In genomic region chr2:157366762-157367161, GRCm38 (mm10) we compare ENCODE assay signal across 9 mouse cellular contexts. TPM values are rescaled to one million over a fixed set of nuclear protein-coding genes. Genes with fewer than 3 reads are reported as not detected.
DNase-seq lines count a peak whose midpoint lies in the region; ATAC-seq lines count a peak whose summit lies in the region.
"Had no signal": no experiment of that assay in that cellular context is flagged by ENCODE, and none has a peak within 500 bp of the region (broad histone marks: within the 10 kb centered on the region; RNA-seq: fewer than 3 reads in every experiment).

No protein-coding gene starts in this region.

- H3K4me2 ChIP-seq in hindbrain, embryonic 11.5 days (replicated peaks; ENCODE audit: low read depth, low read length) = no peak overlapping the region
- H3K4me2 ChIP-seq in embryonic facial prominence, embryonic 11.5 days (ENCODE audit: low read depth, low read length) = peak overlapping the region; percentile 7; the same call in 1 of the 2 replicates
- peak overlapping the region; percentile 86 for H3K4me2 ChIP-seq in intestine, embryonic 14.5 days (ENCODE audit: low read length)
- peak overlapping the region; percentile 93 for H3K4me2 ChIP-seq in midbrain, embryonic 16.5 days (ENCODE audit: low read length)

- no peaks in the 10 kb centered on the region for H3K27me3 ChIP-seq in hindbrain, embryonic 10.5 days (ENCODE audit: insufficient read depth, poor library complexity, severe bottlenecking)
- no peaks in the 10 kb centered on the region for H3K27me3 ChIP-seq in hindbrain, embryonic 11.5 days (ENCODE audit: control insufficient read depth, insufficient read depth, low read length)
- no peaks in the 10 kb centered on the region for H3K27me3 ChIP-seq in embryonic facial prominence, embryonic 11.5 days (ENCODE audit: control insufficient read depth, insufficient read depth, low read length)
- no peaks in the 10 kb centered on the region for H3K27me3 ChIP-seq in intestine, embryonic 14.5 days (replicated peaks; ENCODE audit: control insufficient read depth, insufficient read depth, low read length)
- no peaks in the 10 kb centered on the region for H3K27me3 ChIP-seq in midbrain, embryonic 16.5 days (ENCODE audit: control insufficient read depth, insufficient read depth, low read depth, low read length)

- no peak for ATAC-seq in hindbrain, embryonic 11.5 days (ENCODE audit: low FRiP score)
- no peak for ATAC-seq in embryonic facial prominence, embryonic 11.5 days (replicated peaks; ENCODE audit: insufficient number of reproducible peaks, low FRiP score, low TSS enrichment, low read depth)
- ATAC-seq in intestine, embryonic 14.5 days (replicated peaks; ENCODE audit: low FRiP score, low TSS enrichment, low read depth) = no peak
- ATAC-seq in midbrain, embryonic 16.5 days = no peak

- H3K9me3 ChIP-seq in hindbrain, embryonic 10.5 days = no peaks in the 10 kb centered on the region
- H3K9me3 ChIP-seq in hindbrain, embryonic 11.5 days (ENCODE audit: control insufficient read depth, low read length) = no peaks in the 10 kb centered on the region
- no peaks in the 10 kb centered on the region for H3K9me3 ChIP-seq in embryonic facial prominence, embryonic 11.5 days (replicated peaks; ENCODE audit: control insufficient read depth, low read length)
- H3K9me3 ChIP-seq in intestine, embryonic 14.5 days (ENCODE audit: control insufficient read depth, low read length) = no peaks in the 10 kb centered on the region
- H3K9me3 ChIP-seq in midbrain, embryonic 16.5 days (replicated peaks; ENCODE audit: control insufficient read depth, low read length, poor library complexity, severe bottlenecking) = no peaks in the 10 kb centered on the region

- no peak for DNase-seq in hindbrain, embryonic 10.5 days (ENCODE audit: low spot score)
- no peak for DNase-seq in hindbrain, embryonic 11.5 days (ENCODE audit: low spot score)
- no peak for DNase-seq in embryonic facial prominence, embryonic 11.5 days (ENCODE audit: low spot score)
- DNase-seq in intestine, embryonic 14.5 days (ENCODE audit: low spot score) = no peak
- DNase-seq in T-cell, adult 2 months (ENCODE audit: low spot score) = no peak
- DNase-seq in gastrocnemius, postnatal 4 days (ENCODE audit: low spot score in 2 of 2) = no peak
- no peak for DNase-seq in gastrocnemius, adult 8-10 months (ENCODE audit: low spot score in 2 of 2)

- H3K9ac ChIP-seq in hindbrain, embryonic 11.5 days (ENCODE audit: low read depth, low read length) = no peak overlapping the region; the same call in 1 of the 2 replicates
- H3K9ac ChIP-seq in embryonic facial prominence, embryonic 11.5 days (replicated peaks; ENCODE audit: low read length) = no peak overlapping the region; the same call in 1 of the 2 replicates
- no peak overlapping the region; the same call in 1 of the 2 replicates for H3K9ac ChIP-seq in intestine, embryonic 14.5 days (ENCODE audit: low read length)
- peak overlapping the region; percentile 91; the same call in 1 of the 2 replicates for H3K9ac ChIP-seq in midbrain, embryonic 16.5 days (ENCODE audit: low read depth, low read length)

- WGBS in hindbrain, embryonic 10.5 days = 90% methylated on average over 9 of the region's 9 CpGs
- WGBS in hindbrain, embryonic 11.5 days = 89% methylated on average over 9 of the region's 9 CpGs
- 83% methylated on average over 9 of the region's 9 CpGs for WGBS in embryonic facial prominence, embryonic 11.5 days
- 72% methylated on average over 9 of the region's 9 CpGs for WGBS in intestine, embryonic 14.5 days
- 86% methylated on average over 9 of the region's 9 CpGs for WGBS in midbrain, embryonic 16.5 days

- H3K4me3 ChIP-seq in hindbrain, embryonic 10.5 days = peak overlapping the region; percentile 86
- H3K4me3 ChIP-seq in hindbrain, embryonic 11.5 days (ENCODE audit: low read depth, low read length) = no peak overlapping the region
- no peak overlapping the region; the same call in 1 of the 2 replicates for H3K4me3 ChIP-seq in embryonic facial prominence, embryonic 11.5 days (ENCODE audit: low read depth, low read length)
- H3K4me3 ChIP-seq in intestine, embryonic 14.5 days (ENCODE audit: low read depth, low read length) = peak overlapping the region; percentile 54
- H3K4me3 ChIP-seq in midbrain, embryonic 16.5 days (ENCODE audit: low read depth, low read length) = peak overlapping the region; percentile 86

- H3K36me3 ChIP-seq in hindbrain, embryonic 10.5 days = peaks cover 13% of the 10 kb centered on the region; the same call in 1 of the 2 replicates
- H3K36me3 ChIP-seq in hindbrain, embryonic 11.5 days (ENCODE audit: control insufficient read depth, insufficient read depth, low read length) = no peaks in the 10 kb centered on the region
- no peaks in the 10 kb centered on the region for H3K36me3 ChIP-seq in embryonic facial prominence, embryonic 11.5 days (replicated peaks; ENCODE audit: control insufficient read depth, insufficient read depth, low read depth, low read length)
- no peaks in the 10 kb centered on the region for H3K36me3 ChIP-seq in intestine, embryonic 14.5 days (ENCODE audit: control insufficient read depth, insufficient read depth, low read length)
- H3K36me3 ChIP-seq in midbrain, embryonic 16.5 days (ENCODE audit: control insufficient read depth, insufficient read depth, low read length) = no peaks in the 10 kb centered on the region

- peak overlapping the region; percentile 97 for H3K27ac ChIP-seq in hindbrain, embryonic 10.5 days
- H3K27ac ChIP-seq in hindbrain, embryonic 11.5 days (ENCODE audit: low read depth, low read length) = no peak overlapping the region
- H3K27ac ChIP-seq in embryonic facial prominence, embryonic 11.5 days (replicated peaks; ENCODE audit: low read depth, low read length) = no peak overlapping the region
- peak overlapping the region; percentile 81; the same call in 1 of the 2 replicates for H3K27ac ChIP-seq in intestine, embryonic 14.5 days (ENCODE audit: low read depth)
- peak overlapping the region; percentile 84; the same call in 1 of the 2 replicates for H3K27ac ChIP-seq in midbrain, embryonic 16.5 days (ENCODE audit: low read length)

- peaks cover 33% of the 10 kb centered on the region for H3K4me1 ChIP-seq in hindbrain, embryonic 10.5 days (replicated peaks)
- H3K4me1 ChIP-seq in hindbrain, embryonic 11.5 days (replicated peaks; ENCODE audit: control insufficient read depth, insufficient read depth, low read length) = peaks cover 6% of the 10 kb centered on the region
- no peaks in the 10 kb centered on the region; the same call in 1 of the 2 replicates for H3K4me1 ChIP-seq in embryonic facial prominence, embryonic 11.5 days (ENCODE audit: control insufficient read depth, insufficient read depth, low read length)
- H3K4me1 ChIP-seq in intestine, embryonic 14.5 days (replicated peaks; ENCODE audit: control insufficient read depth, insufficient read depth, low read length) = peaks cover 17% of the 10 kb centered on the region
- H3K4me1 ChIP-seq in midbrain, embryonic 16.5 days (ENCODE audit: control insufficient read depth, insufficient read depth, low read length) = peaks cover 15% of the 10 kb centered on the region

RNA-seq across cellular contexts. Expression of gene Manbal, which starts 0.6 kb away (rescaled TPM):
- polyA plus RNA-seq in hindbrain, embryonic 10.5 days (2016; fragmentation: Nextera tagmentation; extraction: Ambion mirVana) = 67.0 and 85.8 TPM in 2 replicates
- 36.2 and 37.2 TPM in 2 replicates for polyA plus RNA-seq in hindbrain, embryonic 11.5 days (2014; fragmentation: Nextera tagmentation; extraction: Ambion mirVana)
- polyA plus RNA-seq in embryonic facial prominence, embryonic 11.5 days (2014; fragmentation: Nextera tagmentation; extraction: Ambion mirVana) = 33.4 and 38.5 TPM in 2 replicates
- 43.3 and 48.9 TPM in 2 replicates for polyA plus RNA-seq in intestine, embryonic 14.5 days (2014; fragmentation: Nextera tagmentation; extraction: Ambion mirVana)
- 94.6 and 111 TPM in 2 replicates for polyA plus RNA-seq in midbrain, embryonic 16.5 days (2015; fragmentation: Nextera tagmentation; extraction: Ambion mirVana)
- 10 to 100 TPM; 32.4 to 32.9 TPM for total RNA-seq in gastrocnemius, postnatal 4 days (2021)
- 10 to 100 TPM; 16.4 to 18.4 (median 17.4) TPM for total RNA-seq in gastrocnemius, adult 8-10 months (2022)

RNA-seq across cellular contexts. Expression of gene Ghrh, which starts 19.5 kb away (rescaled TPM):
- polyA plus RNA-seq in hindbrain, embryonic 10.5 days (2016; fragmentation: Nextera tagmentation; extraction: Ambion mirVana) = not detected in 2 replicates
- polyA plus RNA-seq in hindbrain, embryonic 11.5 days (2014; fragmentation: Nextera tagmentation; extraction: Ambion mirVana) = 1.0 TPM in 2 replicates
- 2.2 and 2.6 TPM in 2 replicates for polyA plus RNA-seq in embryonic facial prominence, embryonic 11.5 days (2014; fragmentation: Nextera tagmentation; extraction: Ambion mirVana)
- polyA plus RNA-seq in intestine, embryonic 14.5 days (2014; fragmentation: Nextera tagmentation; extraction: Ambion mirVana) = 0.68 TPM in 1 of 2 replicates, not detected in the other
- 2.6 and 2.7 TPM in 2 replicates for polyA plus RNA-seq in midbrain, embryonic 16.5 days (2015; fragmentation: Nextera tagmentation; extraction: Ambion mirVana)
- total RNA-seq in gastrocnemius, postnatal 4 days (2021) = not detected
- total RNA-seq in gastrocnemius, adult 8-10 months (2022) = not detected
- total RNA-seq: heart, postnatal 36 days had no signal

RNA-seq across cellular contexts. Expression of gene Src, which starts 51.5 kb away (rescaled TPM):
- 20.8 and 29.3 TPM in 2 replicates for polyA plus RNA-seq in hindbrain, embryonic 10.5 days (2016; fragmentation: Nextera tagmentation; extraction: Ambion mirVana)
- polyA plus RNA-seq in hindbrain, embryonic 11.5 days (2014; fragmentation: Nextera tagmentation; extraction: Ambion mirVana) = 13.0 and 14.4 TPM in 2 replicates
- 13.9 and 16.4 TPM in 2 replicates for polyA plus RNA-seq in embryonic facial prominence, embryonic 11.5 days (2014; fragmentation: Nextera tagmentation; extraction: Ambion mirVana)
- polyA plus RNA-seq in intestine, embryonic 14.5 days (2014; fragmentation: Nextera tagmentation; extraction: Ambion mirVana) = 15.4 and 17.5 TPM in 2 replicates
- 32.5 and 33.2 TPM in 2 replicates for polyA plus RNA-seq in midbrain, embryonic 16.5 days (2015; fragmentation: Nextera tagmentation; extraction: Ambion mirVana)
- 10 to 100 TPM; 13.3 to 13.6 TPM for total RNA-seq in gastrocnemius, postnatal 4 days (2021)
- total RNA-seq in gastrocnemius, adult 8-10 months (2022) = 1 to 10 TPM; 1.3 to 2.3 (median 1.7) TPM

Comparison
In these comparisons a context has a peak if more than half of its experiments do, and no peak if none do; other contexts are left out.
1. H3K27ac ChIP-seq: peak in hindbrain, embryonic 10.5 days (single experiment), intestine, embryonic 14.5 days (single experiment) and midbrain, embryonic 16.5 days (single experiment); none in hindbrain, embryonic 11.5 days (single experiment) and embryonic facial prominence, embryonic 11.5 days (single experiment).
2. H3K4me3 ChIP-seq: peak in hindbrain, embryonic 10.5 days (single experiment), intestine, embryonic 14.5 days (single experiment) and midbrain, embryonic 16.5 days (single experiment); none in hindbrain, embryonic 11.5 days (single experiment) and embryonic facial prominence, embryonic 11.5 days (single experiment).